Mouse (Mus musculus) naive thymus-derived CD4-positive, alpha-beta T cell, adult 2 months (primary cell): ENCODE measurements around the gene Bend7.

Experiments used
- DNase-seq: peaks from one replicate; pipeline ENCODE4 v3.0.0-alpha.2; 2011; ENCODE audit warnings: low read depth

Gene Bend7

GRCm38 (mm10) chr2:4782809-4783641 is 65.4 kb downstream of the Bend7 start:
- DNase-seq: no peak

- no peak for DNase-seq
These were observed 66.4 kb downstream of the Bend7 start for GRCm38 (mm10) chr2:4784012-4784411.

GRCm38 (mm10) chr2:4785016-4785415 is 67.4 kb downstream of the Bend7 start:
- no peak for DNase-seq

- no peak for DNase-seq
These were observed 69.6 kb downstream of the Bend7 start for GRCm38 (mm10) chr2:4787223-4787622.

GRCm38 (mm10) chr2:4791646-4792045 is 74.0 kb downstream of the Bend7 start:
- no peak for DNase-seq

- no peak for DNase-seq
These were observed 74.9 kb downstream of the Bend7 start for GRCm38 (mm10) chr2:4792554-4792953.

- DNase-seq: no peak
These were observed 85.0 kb downstream of the Bend7 start for GRCm38 (mm10) chr2:4802395-4803176.

- DNase-seq: no peak
These were observed 98.7 kb downstream of the Bend7 start for GRCm38 (mm10) chr2:4816308-4816707.

- no peak for DNase-seq
These were observed 100.0 kb downstream of the Bend7 start for GRCm38 (mm10) chr2:4817678-4818077.

GRCm38 (mm10) chr2:4820230-4820629 is 102.6 kb downstream of the Bend7 start:
- DNase-seq: no peak

- DNase-seq: no peak
These were observed 106.4 kb downstream of the Bend7 start for GRCm38 (mm10) chr2:4824067-4824466.

GRCm38 (mm10) chr2:4828032-4828431 is 110.4 kb downstream of the Bend7 start:
- no peak for DNase-seq

GRCm38 (mm10) chr2:4828446-4828997 is 110.9 kb downstream of the Bend7 start:
- no peak for DNase-seq

GRCm38 (mm10) chr2:4829007-4829406 is 111.4 kb downstream of the Bend7 start:
- no peak for DNase-seq

GRCm38 (mm10) chr2:4829489-4830065 is 111.9 kb downstream of the Bend7 start:
- DNase-seq: no peak

GRCm38 (mm10) chr2:4831493-4831892 is 113.9 kb downstream of the Bend7 start:
- DNase-seq: no peak

- no peak for DNase-seq
These were observed 114.5 kb downstream of the Bend7 start for GRCm38 (mm10) chr2:4832166-4832565.

GRCm38 (mm10) chr2:4849449-4849848 is 131.8 kb downstream of the Bend7 start:
- DNase-seq: no peak
